Mouse (Mus musculus) monocyte, adult 5-6 weeks (primary cell): Measurements from ENCODE around the gene Ctsd. TPM values are rescaled to one million over a fixed set of nuclear protein-coding genes. Genes with fewer than 3 reads are reported as not detected.
A peak's percentile ranks its signal among the peaks of the same experiment; 100 is the strongest.

Experiments
- ATAC-seq: fragments of 153-309, 156-312 bp; replicated peaks from 2 replicates; pipeline ENCODE4 v1.8.0; 2017; ENCODE audit warnings: mild to moderate bottlenecking; ENCODE audit not compliant: low TSS enrichment, insufficient number of reproducible peaks, severe bottlenecking, poor library complexity, low FRiP score
- total RNA-seq: library from RNA; stranded (forward); fragments of 200-1000, 200-491, 200-594 nt; gene quantifications from 3 replicates; pipeline ENCODE4 v1.2.3, GENCODE M21; 2017

Ctsd gene
- total RNA-seq, 1 experiment from 2014 or later: 304 TPM

DNA sequence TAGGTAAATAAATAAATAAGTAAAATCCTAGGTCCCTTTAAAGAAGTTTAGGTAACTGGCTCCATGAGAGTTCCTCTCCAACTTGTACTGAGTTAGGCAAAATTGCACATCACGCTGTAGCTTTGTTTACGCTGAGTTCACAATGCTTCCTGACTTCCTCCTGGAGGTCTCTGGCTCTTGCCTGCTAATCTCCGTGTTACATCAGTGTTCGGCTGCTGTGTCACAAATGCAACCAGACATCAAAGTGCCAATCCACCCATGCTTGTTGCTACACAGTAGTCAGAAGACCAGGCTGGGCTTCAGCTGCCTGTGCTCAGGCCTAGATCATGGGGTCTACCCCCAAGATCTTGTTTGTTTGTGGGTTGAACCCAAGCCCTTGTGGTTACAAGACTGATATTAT, 15.8 kb upstream of the Ctsd start:
- peak; percentile 67 for ATAC-seq

DNA sequence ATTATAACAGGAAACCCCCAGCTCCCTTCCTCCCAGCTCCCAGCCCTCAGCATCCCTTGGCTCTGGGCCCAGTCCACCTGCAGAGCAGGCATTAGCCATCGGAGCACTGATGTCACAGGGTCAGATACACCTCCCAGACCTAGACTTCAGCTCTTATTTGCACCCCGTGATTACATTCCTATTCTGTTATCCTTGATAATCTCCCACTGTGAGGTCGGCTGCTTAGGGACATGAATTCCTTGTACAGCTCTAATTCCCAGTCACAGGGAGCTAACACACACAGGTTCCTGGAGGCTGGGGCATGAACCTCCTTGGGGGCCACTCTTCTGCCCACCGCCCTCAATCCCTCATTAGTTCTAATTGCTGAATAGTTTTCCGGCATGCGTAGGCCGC, 12.9 kb upstream of the Ctsd start:
- no peak for ATAC-seq

DNA sequence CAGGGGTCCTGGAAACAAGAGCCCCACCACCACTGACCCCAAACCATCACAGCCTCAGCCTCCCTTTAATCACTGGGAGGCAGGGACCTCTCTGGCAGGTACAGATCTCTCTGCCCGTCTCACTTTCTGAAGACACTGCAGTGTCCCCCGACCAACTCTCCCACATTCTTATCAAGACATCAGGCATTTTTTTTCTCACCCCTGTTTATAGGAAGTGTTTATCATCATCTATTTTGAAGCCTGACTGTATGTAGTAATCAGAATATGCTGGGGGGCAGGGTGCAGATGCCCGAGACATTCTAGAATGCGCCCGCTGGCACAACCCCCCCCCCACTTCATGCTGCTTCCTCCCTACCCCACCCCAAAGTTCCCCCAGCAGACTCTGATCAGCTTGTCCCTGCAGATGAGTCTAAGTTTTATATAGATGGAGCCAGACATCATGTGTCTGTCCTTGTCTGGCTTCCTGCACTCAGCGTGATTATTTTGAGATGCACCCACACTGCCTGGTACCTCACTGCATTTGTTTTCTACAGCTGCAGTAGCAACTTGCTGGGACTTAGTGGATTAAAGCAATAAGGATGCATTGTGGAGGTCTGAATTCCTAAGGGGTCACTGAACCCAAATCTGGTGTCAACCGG, 12.4 kb upstream of the Ctsd start:
- no peak for ATAC-seq

DNA sequence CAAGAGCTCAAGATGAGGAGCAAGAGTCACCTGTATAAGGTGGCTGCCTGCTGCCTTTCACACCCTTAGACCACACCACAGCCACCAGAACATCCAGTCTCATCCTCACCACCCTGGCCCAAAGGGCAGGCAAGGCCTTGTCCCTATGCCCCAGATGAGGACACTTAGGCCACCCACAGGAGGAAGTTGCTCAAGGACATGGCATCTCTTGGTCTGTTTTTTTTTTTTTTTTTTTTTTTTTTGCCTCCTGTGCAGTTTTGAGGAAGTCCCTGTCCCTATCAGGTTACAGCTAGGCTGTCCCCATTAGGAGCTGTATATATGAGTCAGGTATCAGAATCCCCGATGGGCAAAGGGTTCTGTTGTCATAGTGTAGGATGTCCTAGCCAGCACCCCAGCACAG, 11.4 kb upstream of the Ctsd start:
- ATAC-seq: peak; percentile 55

DNA sequence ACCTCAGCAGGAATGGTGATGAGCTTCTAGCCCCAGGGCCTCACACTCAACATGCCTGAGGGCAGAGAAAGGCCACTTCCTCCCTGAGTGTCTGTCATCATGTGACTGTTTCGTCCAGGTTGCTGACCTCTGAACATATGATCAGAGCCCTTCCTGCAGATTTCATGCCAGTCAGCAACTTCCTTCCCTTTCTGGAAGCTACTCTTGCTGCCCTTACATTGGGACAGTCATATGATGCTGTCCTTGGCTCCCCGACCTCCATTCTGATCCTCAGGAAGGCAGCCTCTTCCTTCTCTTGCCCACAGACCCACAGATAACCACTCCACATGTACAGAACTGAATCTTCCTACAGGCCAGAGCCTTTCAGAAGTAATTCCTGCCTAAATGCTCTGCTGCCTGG, 10.2 kb upstream of the Ctsd start:
- peak; percentile 64 for ATAC-seq

DNA sequence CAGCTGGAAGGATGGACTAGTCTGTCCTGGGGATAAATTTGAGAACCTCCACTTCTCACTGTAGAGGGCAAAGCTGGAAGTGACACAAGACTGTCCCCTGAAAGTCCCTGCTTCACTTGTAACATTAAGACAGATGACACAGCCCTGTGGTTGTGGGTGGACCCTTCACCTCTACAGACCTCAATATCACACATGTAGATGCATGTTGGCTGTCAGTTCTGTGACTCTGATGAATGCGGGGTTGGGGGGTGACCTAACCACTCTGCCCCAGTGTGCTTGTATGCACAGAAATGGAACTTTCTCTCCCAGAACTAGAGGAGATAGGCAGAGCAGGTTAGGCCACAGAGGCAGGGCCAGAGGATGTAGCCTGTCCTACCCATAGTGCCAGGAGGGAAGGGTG, 8.8 kb upstream of the Ctsd start:
- ATAC-seq: peak; percentile 3; the same call in 1 of the 2 replicates

DNA sequence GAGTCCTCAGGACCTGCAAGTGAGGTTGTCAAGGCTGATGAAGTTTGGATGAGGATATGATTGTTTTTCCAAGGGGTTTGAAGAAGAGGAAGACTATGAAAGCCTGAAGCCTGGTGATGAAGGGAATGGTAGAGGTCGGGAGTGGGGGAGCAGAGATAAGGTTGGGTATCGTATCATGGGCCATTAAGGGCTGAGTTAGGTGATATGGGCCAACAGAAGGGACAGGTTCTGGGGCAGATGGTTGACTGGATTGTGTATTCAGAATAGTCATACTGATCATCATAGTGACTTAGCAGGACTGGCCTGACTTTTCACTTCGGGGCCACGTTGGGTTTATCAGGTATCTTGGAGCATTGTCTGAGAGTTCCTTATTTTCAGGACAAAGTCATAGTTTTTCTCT, 7.6 kb upstream of the Ctsd start:
- no peak for ATAC-seq

DNA sequence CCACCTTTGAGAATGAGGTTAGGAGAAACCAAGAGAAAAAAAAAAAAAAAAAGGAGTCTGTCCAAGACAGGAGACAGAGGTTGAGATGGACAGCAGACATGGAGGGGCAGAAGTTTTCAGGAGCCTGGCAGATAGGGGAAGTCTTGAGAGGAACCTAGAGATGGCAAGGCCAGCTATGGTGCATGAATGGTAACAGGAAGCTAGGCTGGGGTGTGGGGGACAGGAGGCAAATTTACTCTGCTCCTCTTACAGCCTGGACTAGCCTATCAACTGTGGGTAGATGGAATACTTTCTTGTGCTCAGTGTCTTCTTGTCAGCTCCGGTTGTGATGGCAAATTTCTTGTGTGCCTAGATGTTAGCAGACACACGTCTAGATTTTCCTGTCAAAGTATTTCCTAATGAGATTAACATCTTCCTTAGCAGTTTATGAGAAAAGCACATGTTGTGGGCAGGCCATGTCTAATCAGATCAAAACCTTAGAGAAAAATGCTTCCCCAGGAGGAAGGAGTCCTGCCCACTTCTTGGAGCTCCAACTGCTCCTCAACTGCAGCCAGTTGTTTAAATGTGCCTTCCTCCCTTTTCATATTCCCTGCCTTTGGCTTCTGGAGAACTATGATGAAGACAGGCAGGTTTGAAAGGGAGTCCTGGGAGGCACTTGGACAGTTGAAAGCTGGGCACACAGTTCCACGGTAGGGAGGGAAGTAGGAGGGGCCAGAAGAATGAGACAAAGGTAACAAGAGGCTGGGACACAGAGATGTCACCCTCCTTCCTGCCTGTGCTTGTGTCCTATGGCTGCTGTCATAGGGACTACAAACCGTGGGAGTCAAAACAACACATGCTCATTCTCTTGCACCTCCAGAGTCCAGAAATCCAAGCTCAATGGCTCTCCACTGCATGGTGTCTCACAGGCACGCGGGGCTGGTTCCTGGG, 6.7 kb upstream of the Ctsd start:
- peak; percentile 45 for ATAC-seq

DNA sequence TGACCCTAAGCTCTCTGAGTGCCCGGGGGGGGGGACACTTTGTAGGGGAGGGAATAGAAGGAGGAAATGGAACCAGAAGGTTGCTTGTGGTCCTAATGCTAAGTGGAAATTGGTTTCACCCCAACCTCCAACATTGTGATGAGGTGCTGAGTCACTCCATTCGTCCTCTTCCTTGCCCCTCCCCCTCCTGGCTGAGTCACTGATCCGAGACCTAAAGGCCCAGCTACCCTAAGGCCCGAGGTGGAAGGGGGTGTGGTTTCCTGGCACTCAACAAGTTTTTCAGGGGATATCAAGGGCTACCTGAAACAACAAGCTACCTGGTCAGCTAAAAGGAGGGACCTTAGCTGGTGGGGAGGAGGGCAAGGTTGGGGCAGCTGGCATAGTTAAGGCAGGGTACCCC, 5.4 kb upstream of the Ctsd start:
- ATAC-seq: 0 out of 2 replicates have a peak, but pooled peaks have one; percentile 16

DNA sequence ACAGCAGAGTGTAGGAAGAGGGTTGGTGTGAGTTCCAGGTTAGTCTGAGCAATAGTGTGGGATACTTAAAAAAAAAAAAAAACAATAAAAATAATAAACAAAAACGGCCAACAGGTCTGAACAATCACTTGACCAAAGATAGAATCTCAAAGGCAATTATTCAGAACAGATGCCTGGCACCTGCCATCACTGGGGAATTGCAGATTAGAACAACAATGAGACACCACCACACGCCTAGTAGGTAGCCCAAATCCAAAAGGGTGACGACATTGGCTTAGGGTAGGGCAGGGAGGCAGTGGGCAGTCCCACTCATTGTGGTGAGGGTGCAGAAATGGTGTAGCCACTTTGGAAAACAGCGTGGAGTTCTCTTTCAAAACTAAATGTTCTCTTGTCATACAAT, 3.8 kb upstream of the Ctsd start:
- ATAC-seq: no peak

DNA sequence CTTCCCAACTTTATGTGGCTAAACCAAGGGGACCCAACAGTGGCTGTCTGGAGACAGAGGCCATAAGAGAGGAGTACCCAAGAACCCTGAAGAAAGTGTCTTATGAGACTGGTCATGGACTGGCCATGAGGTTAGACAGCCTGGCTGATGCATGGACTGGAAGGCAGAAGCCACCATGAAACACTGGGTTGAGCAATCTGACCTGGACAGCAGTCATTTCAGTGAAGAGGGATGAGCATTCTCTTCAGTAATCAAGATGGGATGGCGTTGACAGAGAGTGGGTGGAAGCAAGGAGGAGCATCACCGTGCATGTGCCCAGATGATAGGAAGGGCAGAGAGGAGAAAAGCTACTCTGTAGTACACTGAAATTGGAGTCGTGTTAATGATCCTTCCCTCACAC, 3.3 kb upstream of the Ctsd start:
- no peak for ATAC-seq

DNA sequence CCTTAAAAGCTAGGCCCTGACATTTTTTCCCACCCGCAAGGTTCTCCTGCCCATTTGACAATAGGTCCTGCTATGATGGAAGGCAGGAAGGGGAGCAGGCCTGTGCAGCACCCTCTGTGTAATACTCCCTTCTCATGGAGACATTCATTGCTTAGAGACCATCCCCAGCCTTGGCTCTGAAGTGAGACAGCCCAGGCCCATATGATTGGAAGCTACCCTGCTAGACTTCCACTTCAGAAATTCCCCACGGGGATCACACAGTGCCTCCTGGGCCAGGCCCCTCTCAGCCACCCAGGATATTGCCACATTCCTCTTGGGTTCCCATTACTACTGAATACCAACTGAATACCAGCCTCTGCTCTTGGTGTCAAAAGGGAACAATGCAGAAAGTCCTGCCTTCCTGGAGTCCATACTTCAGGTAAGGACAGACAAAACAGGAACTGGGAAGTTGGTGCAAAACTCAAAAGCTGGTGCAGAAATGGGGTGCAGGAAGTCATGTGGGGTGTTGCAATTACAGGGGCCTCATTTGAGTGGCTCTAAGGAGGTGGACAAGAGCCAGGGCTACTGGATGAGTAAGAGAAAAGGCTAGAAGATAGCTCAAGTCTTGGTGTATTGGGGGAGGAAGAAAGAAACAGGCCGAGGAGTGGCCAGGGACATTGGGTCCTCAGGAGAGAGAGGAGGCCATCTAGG, 2.3 kb upstream of the Ctsd start:
- peak; percentile 20 for ATAC-seq

DNA sequence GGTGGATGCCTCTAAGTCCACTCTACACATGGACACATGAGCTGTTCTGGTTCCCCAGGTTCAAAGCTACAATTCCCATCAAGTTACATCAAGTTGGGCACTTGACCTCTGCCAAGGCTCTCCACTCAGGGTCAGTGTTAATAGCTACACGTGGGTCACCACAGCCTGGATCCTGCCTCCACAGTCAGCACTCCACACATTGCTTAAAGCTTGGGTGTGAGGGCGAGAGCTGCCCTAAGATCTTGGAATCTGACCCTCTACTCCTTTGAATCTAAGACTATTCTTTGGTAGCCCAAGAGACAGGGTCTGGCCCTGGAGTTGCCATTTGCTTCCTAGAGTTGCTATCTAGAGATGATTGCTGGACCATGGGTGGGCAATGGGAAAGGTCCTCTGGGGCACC, 902 bp upstream of the Ctsd start:
- no peak for ATAC-seq

DNA sequence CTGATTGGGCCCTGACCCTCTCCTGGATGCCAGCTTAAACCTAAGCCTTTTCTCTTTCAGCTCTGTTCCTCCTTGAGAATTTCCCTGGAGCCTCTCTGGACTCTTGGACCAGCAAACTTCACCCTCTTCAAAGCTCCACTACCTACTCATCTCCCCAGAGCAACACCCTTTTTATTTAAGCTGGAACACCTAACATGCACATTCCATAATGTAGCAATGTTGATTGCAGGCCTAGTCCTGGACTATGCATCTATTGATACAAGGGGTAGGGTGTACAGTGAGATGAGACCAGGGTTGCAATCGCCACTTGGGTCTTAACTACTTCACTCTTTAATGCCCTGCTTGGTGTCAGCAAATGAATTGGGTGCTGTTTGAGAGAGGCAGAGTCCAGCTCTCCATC, 360 bp upstream of the Ctsd start:
- no peak for ATAC-seq

DNA sequence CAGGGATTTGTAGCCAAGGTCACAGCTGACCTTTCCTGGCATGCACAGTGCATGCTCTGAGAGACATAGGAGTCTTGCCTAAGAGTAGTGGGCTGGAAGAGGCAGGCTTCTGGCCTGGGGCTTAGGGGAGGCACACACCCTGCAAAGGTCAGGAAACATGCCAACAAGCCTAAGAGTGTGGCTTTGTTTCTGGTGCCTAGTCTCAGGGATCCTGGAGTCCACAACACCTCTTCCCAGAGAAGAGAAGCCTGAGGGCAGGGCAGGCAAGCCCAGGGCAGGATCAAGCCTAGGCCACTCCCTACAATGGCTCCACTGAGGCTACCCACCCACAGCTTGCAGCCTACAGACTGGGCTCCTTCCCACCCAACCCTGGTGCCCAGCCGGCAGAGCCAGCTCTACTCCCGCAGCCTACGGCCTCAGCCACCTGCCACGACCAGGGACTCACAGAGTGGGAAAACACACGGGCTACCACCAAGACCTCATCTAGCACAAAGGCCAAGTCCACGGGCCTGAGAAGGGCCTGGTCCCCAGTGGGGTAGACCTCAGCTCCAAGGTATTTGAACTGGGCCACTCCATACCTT, 1.1 kb downstream of the Ctsd start:
- ATAC-seq: no peak

DNA sequence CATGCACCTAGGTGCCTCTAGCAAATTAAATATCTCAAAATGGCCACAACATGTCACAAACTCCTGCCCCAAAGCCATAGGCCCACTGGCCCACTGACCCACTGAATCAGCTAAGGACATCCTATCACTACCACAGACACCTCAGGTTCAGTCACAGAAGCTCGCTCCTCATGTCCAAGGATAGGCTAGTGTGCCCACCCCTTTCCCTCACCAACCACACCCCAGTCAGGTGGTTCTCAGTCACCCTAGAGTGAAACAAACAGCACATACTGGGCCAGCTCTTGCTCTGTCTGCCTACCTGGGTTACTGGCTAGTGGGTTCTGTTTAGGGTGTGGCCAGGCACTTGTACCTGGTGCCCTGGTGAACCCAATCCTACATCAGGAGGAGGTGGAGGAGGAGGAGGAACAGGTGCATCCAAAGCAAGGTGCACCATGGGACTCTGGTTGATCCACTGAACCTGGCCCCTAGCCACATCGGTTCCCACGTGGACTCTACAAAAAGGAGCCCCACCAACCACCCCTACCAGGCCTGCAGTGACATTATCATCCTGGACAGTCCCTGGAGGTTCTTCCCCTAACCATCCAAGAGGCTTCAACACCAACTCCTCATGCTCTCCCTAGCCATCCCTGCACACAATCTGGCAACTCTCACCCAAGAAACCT, 2.0 kb downstream of the Ctsd start:
- no peak for ATAC-seq

DNA sequence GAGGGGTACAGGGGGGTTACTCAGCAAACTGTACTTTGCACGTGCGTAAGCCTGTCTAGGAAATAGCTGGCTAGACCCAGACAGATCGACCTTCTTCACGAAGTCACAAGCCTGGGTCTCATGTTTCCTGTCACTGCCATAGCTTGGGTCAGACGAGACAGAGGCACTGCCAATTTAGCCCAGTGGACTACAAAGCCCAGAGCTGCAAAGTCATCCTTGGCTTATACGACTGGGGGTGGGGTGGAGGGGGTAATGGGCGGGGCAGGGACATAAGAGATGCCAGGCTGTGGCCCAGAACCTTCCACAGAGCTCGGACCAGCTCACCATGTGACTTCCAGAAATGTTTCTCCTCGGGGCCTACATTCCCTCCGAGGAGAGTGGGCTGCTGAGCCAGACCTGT, 3.5 kb downstream of the Ctsd start:
- no peak for ATAC-seq

DNA sequence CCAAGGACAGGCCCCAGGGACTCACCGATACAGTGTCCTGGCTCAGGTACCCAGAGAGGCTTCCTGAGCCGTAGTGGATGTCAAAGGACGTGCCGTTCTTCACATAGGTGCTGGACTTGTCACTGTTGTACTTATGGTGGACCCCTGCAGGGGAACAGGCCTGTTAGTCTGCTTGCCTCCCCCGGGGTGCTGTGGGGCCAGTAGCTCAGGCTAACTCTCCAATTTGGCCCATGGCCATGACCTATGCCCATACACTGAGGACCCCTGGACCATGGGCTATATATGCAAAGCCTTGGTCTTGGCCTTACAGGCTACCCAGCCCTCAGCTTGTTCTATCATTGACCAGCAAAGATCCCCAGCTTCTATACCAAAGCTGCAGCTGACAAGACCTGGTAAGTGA, 5.3 kb downstream of the Ctsd start, which contains the start of gene Gm49369:
Gene Gm49369 (minus strand): TSS at position 101 of the 400 bp plus-strand sequence.
- ATAC-seq: no peak

DNA sequence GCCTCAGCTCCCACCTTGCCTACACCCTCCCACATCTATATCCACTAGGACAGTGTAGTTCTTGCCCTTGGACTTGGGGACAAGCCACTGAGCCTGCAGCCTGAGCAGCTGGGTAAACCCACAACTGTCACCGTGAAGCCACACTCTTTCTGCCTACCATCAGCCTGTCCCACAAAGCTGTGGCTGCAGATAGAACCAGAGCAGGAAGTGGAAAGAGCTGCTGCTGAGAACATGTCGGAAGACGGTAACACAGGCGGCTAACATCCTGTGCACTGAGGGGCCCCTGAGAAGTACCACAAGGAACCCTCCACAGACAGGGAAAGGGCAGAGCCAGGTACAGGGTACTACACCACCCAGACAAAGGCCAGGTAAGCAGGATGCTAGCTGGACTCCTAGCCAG, 6.7 kb downstream of the Ctsd start:
- ATAC-seq: 0 out of 2 replicates have a peak, but pooled peaks have one; percentile 14
